Mouse (Mus musculus) frontal cortex, postnatal 36 days (tissue): ENCODE data around the gene Fars2.

ENCODE experiments used
- DNase-seq, 2 experiments: peaks; one replicate each; pipeline ENCODE4 v3.0.0; 2022; ENCODE audit warnings: low spot score in 2 of 2

Gene Fars2

DNA sequence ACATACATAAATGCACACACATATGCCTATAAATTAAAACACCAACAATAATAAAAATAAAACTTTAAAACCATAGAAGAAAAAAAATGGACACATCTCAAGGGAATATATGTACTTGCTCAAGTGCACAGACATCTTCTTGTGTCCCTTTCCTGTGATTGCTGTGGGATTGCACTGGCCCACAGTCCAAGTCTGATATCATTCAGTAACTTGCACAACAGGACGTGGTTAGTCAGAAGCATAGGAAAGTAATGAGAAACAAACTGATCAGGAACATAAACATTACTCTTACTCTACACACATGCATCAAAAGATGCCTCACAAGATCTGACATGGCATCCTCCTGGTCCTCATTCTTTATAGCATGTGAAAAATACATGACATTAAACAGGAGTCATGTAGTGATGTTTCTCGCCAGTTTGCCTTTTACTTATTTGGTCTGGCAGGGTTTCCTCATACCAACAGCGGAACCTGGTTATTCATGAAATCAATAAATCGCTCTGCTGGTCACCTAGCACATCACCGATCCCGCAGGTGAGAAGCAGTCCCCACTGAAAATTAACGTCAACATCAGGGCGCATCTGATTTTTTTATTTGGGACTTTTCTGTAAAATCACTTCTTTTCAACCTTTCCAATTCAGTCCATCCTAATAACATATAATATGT lies 563.6 kb downstream of the Fars2 start:
- no peak for DNase-seq

DNA sequence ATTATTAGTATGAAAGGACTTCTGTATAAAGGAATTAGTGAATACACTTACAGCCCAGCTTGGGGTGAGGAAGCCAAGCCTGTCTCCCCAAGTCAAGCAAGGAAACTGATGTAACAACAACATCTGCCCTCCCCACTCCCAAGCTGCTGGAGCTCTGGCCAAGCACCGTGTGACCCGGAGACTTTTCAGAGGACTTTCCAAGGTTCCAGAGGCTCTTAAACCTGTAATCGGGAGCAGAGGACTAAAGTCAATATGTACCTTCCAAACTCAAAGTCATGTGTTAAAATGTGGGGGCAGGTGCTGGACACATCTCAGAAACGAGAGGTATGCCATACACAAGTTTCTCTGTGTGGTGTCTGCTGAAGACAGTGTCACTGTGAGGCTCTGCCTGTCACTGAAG lies 566.4 kb downstream of the Fars2 start:
- DNase-seq: no peak

DNA sequence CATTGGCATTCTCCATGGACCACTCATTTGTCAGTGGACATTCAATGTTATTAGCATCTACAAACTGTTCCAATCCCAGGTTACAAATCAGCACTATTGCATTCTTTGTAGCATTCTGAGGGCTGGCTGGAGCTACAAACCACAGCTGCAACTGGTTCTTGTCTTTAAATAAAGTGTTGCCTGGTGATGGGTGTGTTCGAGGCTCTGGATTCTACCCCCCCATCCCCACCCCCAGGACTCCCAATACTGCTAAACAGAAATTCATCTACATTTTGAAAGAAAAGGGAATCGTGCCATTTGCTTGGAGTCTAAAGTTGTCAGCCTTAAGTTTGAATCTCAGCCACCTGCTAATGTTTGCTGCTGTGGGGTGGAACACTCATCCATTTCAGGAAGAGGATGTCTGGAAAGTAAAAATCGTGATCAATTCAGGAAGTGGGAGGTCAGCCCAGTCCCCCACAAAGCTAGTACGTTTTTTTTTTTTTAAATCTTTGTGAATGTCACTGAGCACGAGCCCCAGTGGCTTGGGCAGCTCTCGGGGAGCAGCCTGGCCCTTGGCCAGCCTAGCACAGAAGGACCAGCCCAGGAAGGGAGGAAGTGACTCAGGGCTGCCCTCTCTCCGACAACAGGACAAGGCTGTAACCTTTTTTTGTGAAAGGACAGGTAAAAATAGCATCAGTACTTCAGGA lies 578.4 kb downstream of the Fars2 start:
- DNase-seq: peak; percentile 26 to 59

DNA sequence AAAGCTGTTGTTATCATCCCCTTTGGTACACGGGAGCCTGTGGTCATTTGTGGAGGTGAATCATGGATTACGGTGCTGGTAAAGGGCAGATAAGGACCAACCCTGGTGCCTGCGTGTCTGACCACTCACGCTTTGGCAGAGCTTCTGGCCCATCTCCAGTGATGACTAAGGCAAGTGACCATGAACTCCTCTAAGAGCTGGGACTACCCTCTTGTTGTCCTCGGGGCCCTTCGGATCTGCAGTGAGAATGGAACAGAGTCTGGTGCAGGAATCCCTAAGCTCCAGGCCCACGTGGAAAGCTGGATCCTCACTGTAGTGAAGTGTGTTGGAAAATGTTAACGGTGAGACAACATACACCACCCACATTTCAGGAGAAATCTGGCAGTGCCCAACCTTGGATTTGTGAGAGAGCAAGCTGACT lies 579.1 kb downstream of the Fars2 start:
- DNase-seq: peak; percentile 48 to 66

DNA sequence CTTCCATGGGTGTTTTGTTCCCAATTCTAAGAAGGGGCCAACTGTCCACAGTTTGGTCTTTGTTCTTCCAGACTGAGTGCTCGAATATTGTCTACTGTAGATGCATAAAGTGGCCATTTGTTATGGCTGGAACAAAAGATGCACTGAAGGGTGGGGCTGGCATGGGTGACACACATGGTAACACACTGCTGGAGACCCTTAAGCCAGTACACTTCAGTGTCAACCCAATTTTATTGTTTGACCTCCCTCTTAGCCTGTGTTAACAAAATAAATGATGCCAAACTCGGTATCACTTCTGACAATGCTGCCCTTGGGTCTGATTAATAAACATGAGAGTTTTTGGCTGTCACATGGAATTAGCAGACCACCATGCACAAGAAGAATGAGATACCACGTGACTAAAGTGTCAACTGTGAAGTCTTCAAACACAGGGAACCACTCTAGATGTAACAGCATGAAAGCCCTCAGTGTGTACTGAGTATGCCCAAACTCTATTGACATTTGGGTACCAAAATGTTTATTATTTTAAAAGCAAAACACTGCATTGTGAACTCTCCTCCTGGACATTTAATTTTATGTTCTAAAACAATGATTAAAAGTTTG lies 590.0 kb downstream of the Fars2 start:
- no peak for DNase-seq

DNA sequence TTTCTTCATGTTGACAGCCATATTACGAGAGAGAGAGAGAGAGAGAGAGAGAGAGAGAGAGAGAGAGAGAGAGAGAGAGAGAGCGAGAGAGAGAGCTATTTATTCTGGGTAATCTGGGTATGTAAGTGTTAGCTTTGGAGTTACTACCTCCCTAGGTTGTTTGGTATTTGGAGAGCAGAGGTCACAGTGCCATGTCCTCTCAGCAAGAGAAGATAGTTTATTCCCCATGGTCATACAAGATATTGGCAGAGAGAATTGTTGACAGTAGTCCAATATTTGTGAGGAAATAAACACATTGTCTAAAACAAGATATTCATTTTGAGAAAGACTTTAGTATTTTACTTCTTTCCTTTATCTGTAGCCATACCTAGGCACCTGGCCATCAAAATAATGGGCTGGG lies 596.9 kb downstream of the Fars2 start:
- no peak for DNase-seq

DNA sequence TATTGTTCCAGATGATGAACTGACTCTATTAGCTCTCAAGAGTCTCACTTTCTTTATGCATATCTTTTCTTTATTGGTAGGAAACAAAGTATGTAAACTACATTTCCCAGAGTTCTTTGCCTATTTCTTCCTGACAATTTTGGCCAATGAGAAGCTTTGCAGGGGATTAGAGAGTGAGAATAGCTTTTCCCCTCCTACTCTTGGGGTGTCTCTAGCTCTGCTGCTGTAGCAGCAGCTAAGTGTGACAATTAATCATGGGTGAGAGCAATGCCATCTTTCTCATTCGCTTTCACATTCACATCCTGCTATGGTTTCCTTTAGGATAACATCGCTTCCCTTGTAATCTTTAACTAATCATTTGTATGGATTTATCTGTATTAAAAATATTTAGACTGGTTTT lies 599.5 kb downstream of the Fars2 start:
- DNase-seq: no peak

DNA sequence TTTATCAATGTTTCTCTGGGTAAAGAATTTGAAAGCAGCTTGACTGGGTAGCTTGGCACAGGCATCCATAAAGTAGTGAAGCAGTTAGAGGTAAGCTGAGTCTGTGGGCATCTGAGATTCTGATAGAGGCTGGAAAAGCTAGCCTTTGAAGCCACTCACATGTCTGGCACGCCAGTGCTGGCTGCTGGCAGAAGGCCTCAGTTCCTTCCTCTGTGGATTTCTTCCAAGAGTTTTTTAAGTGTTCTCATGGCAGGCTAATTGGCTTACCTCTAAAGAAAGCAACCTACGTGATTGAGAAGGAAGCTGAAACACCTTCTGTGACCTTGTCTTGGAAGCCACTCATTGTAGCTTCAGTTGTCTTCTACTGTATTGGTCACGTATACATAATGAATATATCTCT lies 600.2 kb downstream of the Fars2 start:
- no peak for DNase-seq

DNA sequence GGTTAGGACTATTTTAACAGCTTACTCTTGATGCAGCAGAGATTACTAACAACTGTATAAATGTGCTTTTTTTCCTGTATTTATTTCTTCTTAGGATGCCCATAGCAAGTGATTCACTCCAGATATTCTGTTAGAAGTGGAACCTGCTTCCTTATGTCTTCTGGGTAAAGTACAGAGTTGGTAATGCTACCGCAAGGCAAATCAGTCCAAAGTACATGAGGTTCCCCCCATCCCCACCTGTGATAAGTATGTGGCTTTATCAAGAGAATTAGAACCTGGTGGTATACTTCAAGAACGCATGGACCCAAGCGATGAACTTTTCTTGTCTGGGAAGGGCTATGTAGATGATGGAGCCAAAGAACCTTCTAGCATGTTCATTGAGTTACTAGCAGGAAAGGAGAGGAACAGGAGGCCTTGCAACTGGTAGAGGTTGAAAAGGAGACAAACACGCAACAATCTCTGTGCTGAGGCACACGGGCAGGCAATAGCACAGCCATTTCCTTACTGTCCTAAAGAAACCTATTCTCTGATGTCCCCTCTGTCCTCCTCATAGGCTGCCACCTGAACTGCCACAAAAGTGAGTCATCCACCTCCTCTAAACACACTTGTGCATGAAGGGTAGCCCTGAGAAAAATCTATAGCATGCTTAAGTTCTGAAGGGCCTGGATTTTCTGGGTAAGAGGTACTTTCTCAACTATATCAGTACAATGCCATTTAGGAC lies 603.2 kb downstream of the Fars2 start:
- no peak for DNase-seq

DNA sequence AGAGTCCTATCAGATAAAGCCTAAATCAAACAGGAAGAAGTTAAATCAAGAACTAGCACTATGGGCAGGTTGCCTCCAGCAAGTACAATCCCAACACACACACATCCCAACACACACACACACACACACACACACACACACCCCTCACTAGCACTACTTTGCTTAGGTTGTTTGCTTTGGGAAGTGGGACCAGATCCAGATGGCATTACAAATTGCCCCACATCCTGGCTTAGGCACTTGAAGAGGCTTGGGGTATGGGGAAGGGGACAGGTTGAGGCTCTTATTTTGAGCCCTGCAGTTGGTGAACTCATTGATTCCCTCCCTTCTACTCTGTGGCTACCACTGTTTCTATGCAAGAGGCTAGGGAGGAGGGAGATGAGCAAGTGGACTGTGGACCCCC lies 605.1 kb downstream of the Fars2 start:
- DNase-seq: no peak

DNA sequence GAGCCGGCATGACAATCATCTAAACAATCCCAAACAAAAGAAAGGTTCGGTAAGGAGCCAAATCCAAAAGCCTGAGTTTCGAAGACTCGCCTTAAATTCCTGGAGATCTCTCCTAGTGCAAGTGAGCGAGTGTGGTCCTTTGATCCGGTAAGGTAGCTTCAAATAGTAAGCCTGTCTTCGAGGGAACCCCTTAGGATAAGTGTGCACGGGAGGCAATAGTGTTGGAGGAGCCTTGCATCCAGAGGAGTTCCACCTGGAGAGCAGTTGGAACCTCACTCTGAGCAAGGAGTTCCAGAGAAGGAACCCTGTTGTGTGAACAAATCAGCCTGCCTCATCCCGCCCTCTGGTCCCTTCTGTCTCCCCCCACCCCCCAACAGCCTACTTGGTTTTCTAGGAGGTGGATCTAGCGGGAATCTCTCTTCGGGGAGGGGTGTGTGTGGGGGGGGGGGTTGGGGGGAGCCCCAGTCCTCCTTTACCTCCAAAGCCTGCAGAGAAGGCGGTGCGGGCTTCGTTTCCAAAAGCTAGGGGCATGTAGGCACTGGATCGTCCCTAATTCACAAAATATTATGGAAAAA lies 606.6 kb downstream of the Fars2 start:
- DNase-seq: peak; percentile 11 to 26

DNA sequence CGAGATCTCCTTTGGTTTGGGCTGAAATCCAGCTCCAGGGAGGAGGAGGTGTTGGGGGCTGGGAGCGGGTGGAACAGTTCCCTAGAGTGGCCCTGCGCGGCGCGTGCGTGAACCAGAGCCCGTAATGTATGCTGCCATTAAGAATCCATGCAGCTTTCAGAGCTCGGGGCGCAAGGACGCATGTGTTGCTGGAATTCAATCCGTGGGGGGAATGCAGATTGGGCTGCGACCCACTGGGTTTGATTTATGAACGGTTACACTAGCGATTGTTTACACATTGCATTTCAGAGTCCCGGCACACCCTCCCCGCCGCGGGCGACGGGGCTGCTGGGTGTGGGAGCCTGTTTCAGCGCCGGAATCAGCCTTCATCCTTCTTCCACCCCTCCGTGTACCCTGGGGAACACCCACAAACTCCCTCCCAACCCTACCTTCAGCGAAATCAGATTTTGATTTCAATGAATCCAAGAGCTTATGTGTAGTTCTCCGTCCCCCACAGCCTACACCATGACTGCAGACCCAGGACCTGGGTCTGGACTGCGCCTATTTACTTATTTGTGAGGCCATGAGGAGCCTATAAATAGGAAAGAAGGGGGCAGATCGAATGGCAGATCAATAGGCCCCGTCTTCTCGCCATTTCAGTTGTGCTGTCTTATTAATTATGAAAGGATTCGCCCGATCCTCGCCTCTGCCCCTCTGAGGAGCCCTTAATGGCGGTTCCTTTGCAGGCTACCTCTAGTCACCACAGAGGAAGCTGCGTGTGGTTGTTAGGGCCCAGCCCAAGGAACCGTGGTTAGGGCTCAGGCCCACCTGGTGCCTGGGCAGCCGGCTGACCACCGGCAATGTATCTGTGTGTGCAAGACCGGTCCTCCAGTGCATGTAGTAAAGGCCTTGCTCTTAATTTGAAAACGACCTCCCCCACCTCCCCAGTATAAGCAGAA lies 607.6 kb downstream of the Fars2 start:
- peak; percentile 67 to 73 for DNase-seq

DNA sequence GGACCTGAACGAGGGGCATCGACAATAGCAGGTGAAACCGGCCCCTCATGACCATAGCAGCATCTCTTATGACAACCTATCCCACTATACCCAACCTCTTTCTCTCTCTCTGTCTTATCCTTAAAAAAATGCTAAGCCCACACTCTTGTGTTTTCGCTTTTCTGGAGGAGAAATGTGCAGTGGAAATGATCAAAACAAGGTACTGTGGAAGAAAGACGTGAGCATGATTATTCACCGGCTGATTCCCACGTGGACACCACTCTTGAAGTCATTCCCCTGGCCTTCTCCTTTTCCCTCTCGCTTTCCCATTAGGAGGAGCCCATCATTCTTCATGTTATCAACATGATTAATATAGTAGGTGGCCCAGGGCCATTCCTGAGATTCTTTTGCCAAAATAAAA lies 608.7 kb downstream of the Fars2 start:
- DNase-seq: no peak

DNA sequence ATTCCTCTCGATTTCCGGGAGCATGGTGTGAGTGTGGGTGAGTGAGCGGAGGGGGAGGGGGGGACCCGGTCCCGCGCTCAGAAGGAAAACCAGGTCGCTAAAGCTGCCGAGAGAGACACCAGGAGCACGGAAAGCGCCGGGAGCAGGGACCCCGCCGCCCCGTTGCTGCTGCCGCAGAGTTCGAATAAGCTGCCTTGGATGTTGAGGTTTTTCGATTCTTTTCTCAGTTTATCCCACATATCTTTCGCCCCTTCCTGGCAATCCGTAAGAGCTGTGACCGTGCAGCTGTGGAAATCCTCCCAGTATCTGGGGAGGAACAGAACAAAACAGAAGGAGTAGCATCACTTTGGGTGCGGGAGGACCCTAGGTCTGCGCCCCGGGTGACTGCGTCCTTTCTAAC lies 609.3 kb downstream of the Fars2 start:
- peak; percentile 42 to 45 for DNase-seq

DNA sequence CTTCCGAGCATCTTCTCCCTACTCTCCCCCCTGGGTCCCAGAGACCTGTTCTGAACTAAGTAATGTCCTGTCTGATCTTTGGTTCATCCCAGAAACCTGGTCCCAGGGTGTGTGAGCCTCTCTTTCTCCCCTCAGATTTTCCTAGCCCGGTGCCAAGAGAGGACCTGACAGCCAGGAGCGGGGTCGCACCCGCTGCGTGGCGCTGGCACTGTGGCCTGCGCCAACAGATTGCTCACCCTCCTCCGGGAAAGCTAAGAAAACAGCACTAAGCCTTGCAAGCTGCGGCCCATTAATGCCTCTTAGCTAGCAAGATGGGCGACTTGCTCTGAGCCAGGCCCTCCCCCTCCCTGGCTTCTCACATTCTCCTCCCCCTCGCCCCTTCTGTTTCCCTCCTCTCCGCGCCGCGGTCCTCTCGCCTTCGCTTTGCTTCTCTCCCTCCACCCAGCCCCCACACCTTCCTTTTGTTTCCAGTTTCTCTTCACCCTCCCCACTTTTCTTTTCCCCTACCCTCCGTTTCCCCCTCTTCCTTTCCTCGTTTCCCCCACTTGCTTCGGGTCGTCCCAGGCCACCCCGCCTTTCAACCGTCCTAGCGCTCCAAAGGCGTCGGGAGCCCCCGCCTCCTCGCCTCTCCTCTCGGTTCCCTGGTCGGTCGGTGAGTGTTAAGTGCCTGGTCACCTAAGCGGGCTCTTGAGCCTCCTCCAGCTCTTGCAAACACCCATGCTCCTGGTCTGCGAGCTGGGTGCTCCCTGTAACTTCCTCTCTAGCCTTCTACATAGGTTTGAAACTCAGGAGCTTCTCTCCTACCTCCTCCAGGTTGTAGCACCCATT lies 610.0 kb downstream of the Fars2 start:
- DNase-seq: peak; percentile 66 to 70

DNA sequence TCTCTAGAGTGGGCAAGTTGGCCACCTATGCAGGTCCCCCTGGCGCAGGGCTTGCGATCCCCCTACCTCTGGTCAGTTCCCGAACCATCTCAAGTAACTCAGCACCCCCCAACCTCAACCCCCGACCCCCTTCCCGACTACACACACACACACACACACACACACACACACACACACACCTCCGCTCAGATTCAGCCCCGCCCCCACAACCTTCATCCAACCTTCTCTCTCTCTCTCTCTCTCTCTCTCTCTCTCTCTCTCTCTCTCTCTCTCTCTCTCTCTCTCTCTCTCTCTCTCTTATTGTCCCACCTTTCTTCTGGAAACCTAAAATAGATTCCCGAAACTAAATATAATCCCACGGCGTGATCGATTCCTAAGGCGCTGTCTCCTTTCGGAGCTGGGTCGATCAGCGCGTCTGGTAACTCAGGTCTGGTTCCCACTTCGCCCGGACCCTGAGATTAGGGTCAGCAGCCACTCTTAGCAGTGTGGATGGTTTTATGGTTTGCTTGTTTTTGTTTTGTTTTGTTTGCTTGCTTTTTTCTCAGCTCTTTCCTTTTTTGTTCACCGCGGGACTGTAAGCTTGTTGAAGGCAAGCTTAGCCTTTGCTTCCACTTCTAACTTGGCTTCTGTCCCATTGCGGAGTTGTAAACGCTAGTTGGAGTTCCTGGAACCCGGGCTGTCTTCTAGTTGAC lies 610.7 kb downstream of the Fars2 start:
- peak in 1 of 2 experiments; percentile 11 for DNase-seq

DNA sequence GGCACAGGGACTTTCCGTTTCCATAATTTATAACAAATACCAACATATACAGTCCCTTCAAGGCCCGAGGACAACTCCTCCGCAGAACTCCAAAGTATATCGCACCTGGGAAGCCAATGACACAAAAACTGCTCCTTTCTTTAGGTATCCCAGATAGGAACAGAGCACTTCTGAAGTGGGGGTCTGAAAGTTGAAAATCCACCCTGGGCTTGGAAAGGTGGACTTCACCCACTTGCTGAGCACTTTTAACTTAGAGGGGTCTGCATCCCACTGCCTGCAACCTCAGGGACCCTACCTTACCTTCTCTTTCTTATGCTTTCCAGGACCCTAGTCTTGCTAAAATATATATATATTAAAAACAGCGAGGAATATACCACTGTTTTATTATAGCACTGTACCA lies 611.3 kb downstream of the Fars2 start:
- no peak for DNase-seq

DNA sequence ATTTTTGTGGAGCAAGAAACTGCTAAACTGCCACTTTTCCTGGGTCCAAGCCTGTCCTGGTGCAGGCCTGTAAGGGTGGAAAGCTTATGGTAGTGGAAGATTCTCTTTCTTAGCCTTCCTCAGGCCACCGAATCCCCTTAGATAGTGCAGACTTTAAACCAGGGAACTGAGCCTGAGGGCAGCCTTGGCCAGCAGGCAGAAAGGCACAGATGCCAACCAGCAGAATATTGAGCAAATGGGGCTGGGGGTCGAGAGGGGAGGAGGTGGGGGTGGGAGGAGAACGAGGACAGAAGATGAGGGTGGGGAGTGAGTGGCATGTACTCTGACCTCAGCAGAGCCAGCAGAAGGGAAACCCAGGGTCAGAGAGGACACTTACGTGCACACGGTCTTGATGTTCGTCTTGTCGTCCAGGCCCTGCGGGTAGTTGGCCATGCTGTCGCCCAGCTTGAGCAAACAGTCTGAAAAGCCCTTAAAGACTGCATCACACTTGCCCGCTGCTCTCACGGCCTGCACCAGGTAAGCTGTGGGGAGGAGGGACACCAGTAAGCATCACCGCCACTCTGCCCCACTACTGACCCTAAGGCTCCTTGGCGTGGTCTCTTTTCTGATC lies 612.6 kb downstream of the Fars2 start:
- DNase-seq: no peak

DNA sequence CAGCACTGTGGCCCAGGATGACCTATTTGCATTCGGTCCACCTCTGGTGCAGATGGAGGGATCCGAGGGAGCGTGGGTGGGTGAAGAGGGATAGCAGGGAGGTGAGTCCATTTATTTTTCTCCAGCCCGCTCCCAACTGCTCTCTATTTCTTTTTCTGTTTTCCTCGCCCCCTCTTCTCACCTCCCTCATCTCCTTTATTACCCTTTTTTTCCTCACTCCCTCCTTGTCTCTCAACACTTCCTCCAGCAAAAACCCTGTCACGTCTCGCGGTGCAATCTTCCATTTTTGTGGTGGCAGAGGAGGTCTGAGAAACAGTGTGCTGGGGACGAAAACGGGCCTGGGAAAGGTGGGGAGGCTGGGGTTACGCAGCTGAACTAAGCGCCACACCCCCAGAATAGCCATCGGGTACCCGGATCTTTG lies 613.1 kb downstream of the Fars2 start:
- DNase-seq: peak; percentile 49 to 56
